Mouse (Mus musculus): Measurements from ENCODE around the gene Dlg1. TPM values are rescaled to one million over a fixed set of nuclear protein-coding genes. Genes with fewer than 3 reads are reported as not detected.

The Dlg1 gene
- total RNA-seq, 1 experiment: 70.3 TPM

DNA sequence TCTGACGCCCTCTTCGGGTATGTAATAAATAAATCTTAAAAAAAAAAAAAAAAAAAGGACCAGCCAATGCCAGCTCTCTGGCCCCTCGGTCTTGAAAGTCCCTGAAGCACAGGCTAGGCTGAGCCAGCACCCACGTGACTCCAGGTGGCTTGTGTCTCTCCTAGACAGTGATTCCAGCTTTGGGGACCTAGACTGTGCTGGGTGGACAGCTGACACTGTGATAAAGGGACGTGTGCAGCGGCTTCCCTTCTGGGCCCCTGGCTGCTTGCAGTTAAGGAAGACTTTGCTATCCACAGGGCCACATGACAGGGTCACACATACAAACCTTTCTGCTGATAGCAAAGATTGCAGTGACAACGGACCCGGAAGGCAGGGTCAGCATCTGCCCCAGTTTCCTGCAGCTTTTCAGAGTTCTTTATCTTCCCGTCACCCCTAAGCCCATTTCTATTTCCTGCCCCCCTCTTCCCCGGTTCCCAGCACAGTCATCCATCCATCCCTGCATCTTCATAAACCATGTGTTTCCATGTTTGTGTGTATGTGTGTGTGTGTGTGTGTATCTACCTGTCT, 247.1 kb downstream of the Dlg1 start:
- Histone ChIP-seq H3K9me3 (ENCODE audit: control insufficient read depth, insufficient read depth, low read depth, low read length) (no peaks in the 10 kb centered on the region), H3K36me3 (ENCODE audit: control insufficient read depth, insufficient read depth, low read length, poor library complexity, severe bottlenecking) (no peaks in the 10 kb centered on the region), H3K27ac (ENCODE audit: insufficient read depth, low read depth, low read length, poor library complexity, severe bottlenecking) (no peak overlapping the region), H3K4me3 (ENCODE audit: insufficient read depth in 1 of 2, low read depth in 1 of 2, low read length in 2 of 2, poor library complexity in 1 of 2, severe bottlenecking in 1 of 2) (no peak overlapping the region), H3K4me1 (ENCODE audit: control insufficient read depth in 2 of 2, insufficient read depth in 2 of 2, low read length in 2 of 2, poor library complexity in 1 of 2) (peaks cover 0 to 16% of the 10 kb centered on the region in 2 experiments; a peak in 2 of 4 replicates), H3K9ac (ENCODE audit: insufficient read depth, low read depth, low read length, poor library complexity, severe bottlenecking) (no peak overlapping the region)
- DNase-seq (ENCODE audit: low read depth, low spot score): no peak
- TF ChIP-seq ZC3H11A (IDR thresholded peaks at IDR 0.05; ENCODE audit: borderline replicate concordance, low read depth, low read length) (no peak), HCFC1 (IDR thresholded peaks at IDR 0.05; ENCODE audit: borderline replicate concordance, insufficient read depth, low read length) (no peak), CHD2 (IDR thresholded peaks at IDR 0.05; ENCODE audit: low read depth, low read length) (no peak), MAFK (IDR thresholded peaks at IDR 0.05; ENCODE audit: insufficient read depth, low read depth, low read length) (no peak), ZNF384 (IDR thresholded peaks at IDR 0.05; ENCODE audit: low read depth, low read length) (no peak)
- in situ Hi-C loops (cut with MboI; ENCODE audit: low sequenced_read_pairs in 2 of 2, unreplicated experiment in 2 of 2): no loop called here

DNA sequence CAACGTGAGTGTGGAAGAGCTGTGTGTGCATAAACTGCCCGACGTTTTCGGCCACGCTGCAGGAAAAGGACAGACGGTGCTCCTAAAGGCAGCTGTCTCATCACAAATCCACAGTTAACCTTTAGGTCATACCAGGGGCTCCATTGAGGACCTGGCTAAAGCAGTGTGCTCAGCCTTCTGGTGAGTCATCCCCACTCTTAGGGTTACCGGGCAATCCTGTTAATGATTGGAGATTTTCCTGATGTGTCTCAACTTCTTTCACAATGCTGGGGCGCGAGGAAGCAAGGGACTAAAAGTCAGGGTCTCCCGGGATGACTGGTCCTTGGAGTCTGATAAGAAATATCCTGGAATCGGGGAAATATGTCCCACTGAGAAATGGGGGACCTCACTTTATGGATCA, 254.5 kb downstream of the Dlg1 start:
- DNase-seq (ENCODE audit: low read depth, low spot score): no peak
- H3K4me3 ChIP-seq (ENCODE audit: insufficient read depth in 1 of 2, low read depth in 1 of 2, low read length in 2 of 2, poor library complexity in 1 of 2, severe bottlenecking in 1 of 2): no peak overlapping the region
- no peaks in the 10 kb centered on the region for H3K9me3 ChIP-seq (ENCODE audit: control insufficient read depth, insufficient read depth, low read depth, low read length)
- H3K9ac ChIP-seq (ENCODE audit: insufficient read depth, low read depth, low read length, poor library complexity, severe bottlenecking): no peak overlapping the region
- TF ChIP-seq CHD2 (IDR thresholded peaks at IDR 0.05; ENCODE audit: low read depth, low read length) (no peak), HCFC1 (IDR thresholded peaks at IDR 0.05; ENCODE audit: borderline replicate concordance, insufficient read depth, low read length) (no peak), ZC3H11A (IDR thresholded peaks at IDR 0.05; ENCODE audit: borderline replicate concordance, low read depth, low read length) (no peak), MAFK (IDR thresholded peaks at IDR 0.05; ENCODE audit: insufficient read depth, low read depth, low read length) (no peak), ZNF384 (IDR thresholded peaks at IDR 0.05; ENCODE audit: low read depth, low read length) (no peak)
- H3K4me1 ChIP-seq (ENCODE audit: control insufficient read depth in 2 of 2, insufficient read depth in 2 of 2, low read length in 2 of 2, poor library complexity in 1 of 2): no peaks in the 10 kb centered on the region
- H3K27ac ChIP-seq (ENCODE audit: insufficient read depth, low read depth, low read length, poor library complexity, severe bottlenecking): no peak overlapping the region
- H3K36me3 ChIP-seq (ENCODE audit: control insufficient read depth, insufficient read depth, low read length, poor library complexity, severe bottlenecking): no peaks in the 10 kb centered on the region
- in situ Hi-C loops (cut with MboI; ENCODE audit: low sequenced_read_pairs in 2 of 2, unreplicated experiment in 2 of 2): no loop called here

DNA sequence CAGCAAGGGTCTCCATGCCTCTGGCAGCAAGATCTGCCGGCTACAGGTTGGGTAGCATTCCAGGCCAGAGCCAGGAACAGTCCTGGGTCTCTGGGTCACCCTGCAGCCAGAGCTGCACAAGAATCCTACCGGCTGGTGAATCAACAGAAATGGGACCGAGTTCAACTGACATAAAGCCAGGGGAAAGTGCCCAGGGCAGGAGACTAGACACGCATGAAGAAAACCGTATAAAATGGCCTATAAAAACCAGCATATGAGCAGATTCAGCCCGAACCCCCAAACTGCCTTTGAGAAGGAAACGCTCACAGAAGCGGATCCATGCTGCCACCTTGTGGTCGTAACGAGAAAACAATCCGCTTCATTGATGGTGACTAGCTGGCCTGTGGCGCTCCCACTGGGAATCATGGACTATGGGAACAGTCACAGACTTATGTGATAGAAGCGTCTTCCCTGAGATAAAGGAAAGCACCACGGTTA, 255.0 kb downstream of the Dlg1 start:
- no peaks in the 10 kb centered on the region for H3K4me1 ChIP-seq (ENCODE audit: control insufficient read depth in 2 of 2, insufficient read depth in 2 of 2, low read length in 2 of 2, poor library complexity in 1 of 2)
- peak; percentile 72 for DNase-seq (ENCODE audit: low read depth, low spot score)
- H3K9me3 ChIP-seq (ENCODE audit: control insufficient read depth, insufficient read depth, low read depth, low read length): no peaks in the 10 kb centered on the region
- TF ChIP-seq CHD2 (IDR thresholded peaks at IDR 0.05; ENCODE audit: low read depth, low read length) (no peak), ZNF384 (IDR thresholded peaks at IDR 0.05; ENCODE audit: low read depth, low read length) (no peak), ZC3H11A (IDR thresholded peaks at IDR 0.05; ENCODE audit: borderline replicate concordance, low read depth, low read length) (peak; percentile 63; the same call in 1 of the 2 replicates), HCFC1 (IDR thresholded peaks at IDR 0.05; ENCODE audit: borderline replicate concordance, insufficient read depth, low read length) (no peak), MAFK (IDR thresholded peaks at IDR 0.05; ENCODE audit: insufficient read depth, low read depth, low read length) (no peak)
- H3K9ac ChIP-seq (ENCODE audit: insufficient read depth, low read depth, low read length, poor library complexity, severe bottlenecking): no peak overlapping the region
- in situ Hi-C loops (cut with MboI; ENCODE audit: low sequenced_read_pairs in 2 of 2, unreplicated experiment in 2 of 2): no loop called here
- no peak overlapping the region for H3K27ac ChIP-seq (ENCODE audit: insufficient read depth, low read depth, low read length, poor library complexity, severe bottlenecking)
- H3K4me3 ChIP-seq (ENCODE audit: insufficient read depth in 1 of 2, low read depth in 1 of 2, low read length in 2 of 2, poor library complexity in 1 of 2, severe bottlenecking in 1 of 2): no peak overlapping the region
- no peaks in the 10 kb centered on the region for H3K36me3 ChIP-seq (ENCODE audit: control insufficient read depth, insufficient read depth, low read length, poor library complexity, severe bottlenecking)

DNA sequence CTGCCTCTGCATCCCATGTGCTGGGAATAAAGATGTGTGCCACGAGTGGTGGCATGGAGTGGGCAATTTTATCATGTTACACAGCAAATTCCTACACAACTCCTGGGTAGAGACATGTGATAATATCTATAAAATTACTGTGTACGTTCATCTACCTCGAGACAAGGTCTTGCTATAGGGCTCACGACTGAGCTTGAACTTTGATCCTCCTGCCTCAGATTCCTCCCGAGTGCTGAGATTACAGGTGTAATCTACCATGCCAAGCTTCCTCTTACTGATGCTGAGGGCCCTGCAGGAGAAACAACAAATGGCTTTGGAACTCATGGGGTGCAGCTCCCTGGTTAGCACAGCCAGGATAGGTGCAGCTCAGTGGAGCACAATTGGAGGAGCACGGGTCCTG, 261.1 kb downstream of the Dlg1 start:
- TF ChIP-seq ZC3H11A (IDR thresholded peaks at IDR 0.05; ENCODE audit: borderline replicate concordance, low read depth, low read length): no peak
- no peak for TF ChIP-seq MAFK (IDR thresholded peaks at IDR 0.05; ENCODE audit: insufficient read depth, low read depth, low read length)
- TF ChIP-seq HCFC1 (IDR thresholded peaks at IDR 0.05; ENCODE audit: borderline replicate concordance, insufficient read depth, low read length): no peak
- no peak for TF ChIP-seq ZNF384 (IDR thresholded peaks at IDR 0.05; ENCODE audit: low read depth, low read length)
- no peak for TF ChIP-seq CHD2 (IDR thresholded peaks at IDR 0.05; ENCODE audit: low read depth, low read length)
- Histone ChIP-seq H3K9me3 (ENCODE audit: control insufficient read depth, insufficient read depth, low read depth, low read length) (no peaks in the 10 kb centered on the region), H3K4me1 (ENCODE audit: control insufficient read depth in 2 of 2, insufficient read depth in 2 of 2, low read length in 2 of 2, poor library complexity in 1 of 2) (peaks cover 0 to 15% of the 10 kb centered on the region in 2 experiments; a peak in 3 of 4 replicates), H3K27ac (ENCODE audit: insufficient read depth, low read depth, low read length, poor library complexity, severe bottlenecking) (no peak overlapping the region), H3K36me3 (ENCODE audit: control insufficient read depth, insufficient read depth, low read length, poor library complexity, severe bottlenecking) (no peaks in the 10 kb centered on the region), H3K4me3 (ENCODE audit: insufficient read depth in 1 of 2, low read depth in 1 of 2, low read length in 2 of 2, poor library complexity in 1 of 2, severe bottlenecking in 1 of 2) (no peak overlapping the region), H3K9ac (ENCODE audit: insufficient read depth, low read depth, low read length, poor library complexity, severe bottlenecking) (no peak overlapping the region)
- in situ Hi-C loops (cut with MboI; ENCODE audit: low sequenced_read_pairs in 2 of 2, unreplicated experiment in 2 of 2): no loop called here
- DNase-seq (ENCODE audit: low read depth, low spot score): no peak

Other genes with a start within 250 kb of the Dlg1 start
- gene Bdh1, start 241.2 kb upstream of the Dlg1 start, total RNA-seq (2012; rRNA removed): 12.0 and 17.1 TPM in 2 replicates
- gene Meltf, start 215.4 kb downstream of the Dlg1 start, total RNA-seq (2012; rRNA removed): 0.40 and 0.58 TPM in 2 replicates

All from ES-E14 (cell line).